Mouse (Mus musculus): Measurements from ENCODE around the gene Tomm40. TPM values are rescaled to one million over a fixed set of nuclear protein-coding genes. Genes with fewer than 3 reads are reported as not detected.
A peak's percentile ranks its signal among the peaks of the same experiment; 100 is the strongest.

The Tomm40 gene
- polyA plus RNA-seq, 1 experiment from 2014 or later: 174 TPM

GRCm38 (mm10) chr7:19702859-19703555 lies 12.2 kb downstream of the Tomm40 start:
- Histone ChIP-seq H3K36me3 (ENCODE audit: control insufficient read depth, insufficient read depth, low read length) (peaks cover 23% of the 10 kb centered on the region), H3K9ac (ENCODE audit: low read length) (no peak overlapping the region), H3K4me3 (ENCODE audit: low read depth, low read length) (no peak overlapping the region), H3K27ac (ENCODE audit: low read depth) (no peak overlapping the region), H3K27me3 (replicated peaks; ENCODE audit: control insufficient read depth, insufficient read depth, low read length) (no peaks in the 10 kb centered on the region), H3K4me2 (ENCODE audit: low read length) (no peak overlapping the region), H3K9me3 (ENCODE audit: control insufficient read depth, low read length) (no peaks in the 10 kb centered on the region), H3K4me1 (replicated peaks; ENCODE audit: control insufficient read depth, insufficient read depth, low read length) (peaks cover 20% of the 10 kb centered on the region)
- 90% methylated on average over 16 of the region's 16 CpGs for WGBS
- ATAC-seq (replicated peaks; ENCODE audit: low FRiP score, low TSS enrichment, low read depth): no peak
- DNase-seq (ENCODE audit: low spot score): no peak

DNA sequence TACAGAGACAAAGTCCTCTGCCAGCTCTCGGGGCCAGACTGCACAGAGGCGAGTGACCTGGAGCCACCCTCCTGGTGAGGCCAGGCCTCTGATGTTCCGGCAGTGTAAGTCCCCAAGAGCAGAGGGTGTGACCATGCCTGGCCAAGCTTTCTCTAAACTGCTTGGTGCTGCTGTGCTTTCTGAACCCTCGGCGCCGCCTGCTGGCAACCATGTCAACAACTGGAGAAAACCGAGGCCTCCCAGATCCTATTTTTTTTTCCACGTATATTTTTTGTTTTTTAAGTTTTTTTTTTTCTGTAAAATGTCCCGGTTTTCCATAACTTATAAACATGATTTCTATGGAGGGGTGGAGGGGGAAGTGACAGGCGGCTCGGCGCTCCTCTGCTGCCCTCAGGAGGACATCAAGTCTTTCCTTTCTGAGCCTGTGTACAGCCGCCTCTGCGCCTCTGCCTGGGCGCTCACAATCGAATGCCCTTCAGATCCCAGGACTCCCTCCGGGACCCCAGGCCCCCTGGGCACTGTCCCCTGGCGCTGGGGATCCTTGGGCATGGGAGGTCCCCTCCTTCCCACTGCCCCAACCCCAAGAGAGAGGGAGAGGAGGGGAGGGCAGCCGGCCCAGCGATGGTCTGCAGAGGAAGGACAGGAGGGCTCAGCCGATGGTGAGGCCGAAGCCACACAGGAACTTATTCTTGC lies 14.0 kb downstream of the Tomm40 start:
- DNase-seq (ENCODE audit: low spot score): peak; percentile 83
- peak; percentile 85 for ATAC-seq (replicated peaks; ENCODE audit: low FRiP score, low TSS enrichment, low read depth)
- Histone ChIP-seq H3K9me3 (ENCODE audit: control insufficient read depth, low read length) (no peaks in the 10 kb centered on the region), H3K36me3 (ENCODE audit: control insufficient read depth, insufficient read depth, low read length) (peaks cover 12% of the 10 kb centered on the region), H3K4me3 (ENCODE audit: low read depth, low read length) (no peak overlapping the region), H3K27ac (ENCODE audit: low read depth) (peak overlapping the region; percentile 29; the same call in 1 of the 2 replicates), H3K27me3 (replicated peaks; ENCODE audit: control insufficient read depth, insufficient read depth, low read length) (no peaks in the 10 kb centered on the region), H3K4me2 (ENCODE audit: low read length) (no peak overlapping the region), H3K9ac (ENCODE audit: low read length) (no peak overlapping the region), H3K4me1 (replicated peaks; ENCODE audit: control insufficient read depth, insufficient read depth, low read length) (peaks cover 21% of the 10 kb centered on the region)
- 30% methylated on average over 21 of the region's 22 CpGs for WGBS

GRCm38 (mm10) chr7:19700299-19701068 lies 14.8 kb downstream of the Tomm40 start:
- Histone ChIP-seq H3K9ac (ENCODE audit: low read length) (no peak overlapping the region), H3K27ac (ENCODE audit: low read depth) (no peak overlapping the region), H3K36me3 (ENCODE audit: control insufficient read depth, insufficient read depth, low read length) (peaks cover 11% of the 10 kb centered on the region), H3K9me3 (ENCODE audit: control insufficient read depth, low read length) (no peaks in the 10 kb centered on the region), H3K4me1 (replicated peaks; ENCODE audit: control insufficient read depth, insufficient read depth, low read length) (peaks cover 21% of the 10 kb centered on the region), H3K4me3 (ENCODE audit: low read depth, low read length) (no peak overlapping the region), H3K27me3 (replicated peaks; ENCODE audit: control insufficient read depth, insufficient read depth, low read length) (no peaks in the 10 kb centered on the region), H3K4me2 (ENCODE audit: low read length) (no peak overlapping the region)
- DNase-seq (ENCODE audit: low spot score): no peak
- peak; percentile 13; the same call in 1 of the 2 replicates for ATAC-seq (replicated peaks; ENCODE audit: low FRiP score, low TSS enrichment, low read depth)
- 55% methylated on average over 12 of the region's 12 CpGs for WGBS

- H3K9me3 ChIP-seq (ENCODE audit: control insufficient read depth, low read length): no peaks in the 10 kb centered on the region
- no peak for ATAC-seq (replicated peaks; ENCODE audit: low FRiP score, low TSS enrichment, low read depth)
- peaks cover 21% of the 10 kb centered on the region for H3K4me1 ChIP-seq (replicated peaks; ENCODE audit: control insufficient read depth, insufficient read depth, low read length)
- H3K4me2 ChIP-seq (ENCODE audit: low read length): no peak overlapping the region
- H3K4me3 ChIP-seq (ENCODE audit: low read depth, low read length): no peak overlapping the region
- 78% methylated on average over 4 of the region's 4 CpGs for WGBS
- H3K36me3 ChIP-seq (ENCODE audit: control insufficient read depth, insufficient read depth, low read length): peaks cover 11% of the 10 kb centered on the region
- no peak overlapping the region for H3K9ac ChIP-seq (ENCODE audit: low read length)
- H3K27me3 ChIP-seq (replicated peaks; ENCODE audit: control insufficient read depth, insufficient read depth, low read length): no peaks in the 10 kb centered on the region
- H3K27ac ChIP-seq (ENCODE audit: low read depth): no peak overlapping the region
- DNase-seq (ENCODE audit: low spot score): no peak
Measured at GRCm38 (mm10) chr7:19699827-19700148, 15.4 kb downstream of the Tomm40 start.

DNA sequence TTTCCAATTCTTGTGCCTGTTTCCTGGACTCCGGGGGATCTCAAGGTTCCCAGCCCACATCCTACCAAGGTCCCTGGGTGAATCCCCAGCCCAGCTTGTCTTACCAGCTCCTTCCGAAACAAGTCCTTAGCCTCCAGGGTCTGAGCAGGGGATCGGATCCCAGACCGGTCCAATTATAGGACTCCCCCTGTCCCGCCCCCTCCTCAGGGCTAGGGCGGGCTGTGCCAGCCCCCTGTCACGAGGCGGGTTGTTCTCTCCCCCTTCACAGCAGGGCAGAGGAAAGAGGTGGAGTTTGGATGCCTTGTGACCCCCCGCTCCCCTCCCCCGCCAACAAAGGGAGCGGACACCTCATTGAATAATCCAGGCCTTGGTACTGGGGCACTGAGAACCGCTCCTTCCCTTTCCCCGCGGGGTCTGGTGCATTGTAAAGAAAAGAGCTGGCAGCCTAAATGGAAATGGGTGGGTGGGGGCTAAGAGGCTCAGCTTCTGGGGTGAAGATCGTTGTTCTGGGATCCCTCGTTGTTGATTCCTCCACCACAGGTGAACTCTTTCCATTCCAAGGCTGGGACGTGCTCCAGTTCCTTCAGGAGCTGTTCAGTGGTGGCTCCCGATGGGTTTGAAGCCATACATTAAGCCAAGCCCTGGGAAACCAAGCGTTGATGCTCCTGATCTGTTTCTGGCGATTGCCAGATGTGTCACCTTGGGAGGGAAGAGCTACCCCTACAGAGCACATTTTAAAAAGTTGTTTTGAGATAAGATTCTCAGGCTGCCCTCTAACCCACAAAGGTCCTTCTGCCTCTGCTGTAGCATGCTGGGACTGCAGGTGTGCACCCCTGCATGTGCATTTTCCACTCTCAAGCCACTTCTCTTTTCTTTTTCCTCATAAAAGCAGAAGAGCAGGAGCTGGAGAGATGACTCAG lies 16.1 kb downstream of the Tomm40 start, which contains the start of gene Apoe:
TSS of gene Apoe (minus strand) at position 282 of the 920 bp plus-strand sequence.
- H3K27ac ChIP-seq (ENCODE audit: low read depth): no peak within 1 kb of the TSS

GRCm38 (mm10) chr7:19697949-19698906 lies 17.0 kb downstream of the Tomm40 start:
- Histone ChIP-seq H3K4me3 (ENCODE audit: low read depth, low read length) (peak overlapping the region; percentile 35), H3K4me1 (replicated peaks; ENCODE audit: control insufficient read depth, insufficient read depth, low read length) (peaks cover 24% of the 10 kb centered on the region), H3K27me3 (replicated peaks; ENCODE audit: control insufficient read depth, insufficient read depth, low read length) (no peaks in the 10 kb centered on the region), H3K9me3 (ENCODE audit: control insufficient read depth, low read length) (no peaks in the 10 kb centered on the region), H3K36me3 (ENCODE audit: control insufficient read depth, insufficient read depth, low read length) (peaks cover 10% of the 10 kb centered on the region), H3K4me2 (ENCODE audit: low read length) (peak overlapping the region; percentile 52), H3K9ac (ENCODE audit: low read length) (peak overlapping the region; percentile 46), H3K27ac (ENCODE audit: low read depth) (no peak overlapping the region)
- ATAC-seq (replicated peaks; ENCODE audit: low FRiP score, low TSS enrichment, low read depth) (no peak), DNase-seq (ENCODE audit: low spot score) (peak; percentile 71)
- 3% methylated on average over 28 of the region's 28 CpGs for WGBS

More for the DNA sequence above, 16.1 kb downstream of the Tomm40 start, which contains the start of gene Apoe:
- Histone ChIP-seq H3K36me3 (ENCODE audit: control insufficient read depth, insufficient read depth, low read length) (peaks cover 11% of the 10 kb centered on the region), H3K4me2 (ENCODE audit: low read length) (peak within 1 kb of the TSS; percentile 52), H3K9ac (ENCODE audit: low read length) (peak within 1 kb of the TSS; percentile 46), H3K4me1 (replicated peaks; ENCODE audit: control insufficient read depth, insufficient read depth, low read length) (peaks cover 21% of the 10 kb centered on the region), H3K4me3 (ENCODE audit: low read depth, low read length) (peak within 1 kb of the TSS; percentile 35), H3K27me3 (replicated peaks; ENCODE audit: control insufficient read depth, insufficient read depth, low read length) (no peaks in the 10 kb centered on the region), H3K9me3 (ENCODE audit: control insufficient read depth, low read length) (no peaks in the 10 kb centered on the region)
- ATAC-seq (replicated peaks; ENCODE audit: low FRiP score, low TSS enrichment, low read depth) (no peak; the same call in 1 of the 2 replicates), DNase-seq (ENCODE audit: low spot score) (peak; percentile 67)
- WGBS: 5% methylated on average over 20 of the region's 20 CpGs

GRCm38 (mm10) chr7:19696336-19696873 lies 18.8 kb downstream of the Tomm40 start:
- Histone ChIP-seq H3K36me3 (ENCODE audit: control insufficient read depth, insufficient read depth, low read length) (no peaks in the 10 kb centered on the region), H3K4me2 (ENCODE audit: low read length) (no peak overlapping the region), H3K9ac (ENCODE audit: low read length) (no peak overlapping the region), H3K27ac (ENCODE audit: low read depth) (no peak overlapping the region), H3K4me1 (replicated peaks; ENCODE audit: control insufficient read depth, insufficient read depth, low read length) (peaks cover 25% of the 10 kb centered on the region), H3K27me3 (replicated peaks; ENCODE audit: control insufficient read depth, insufficient read depth, low read length) (no peaks in the 10 kb centered on the region), H3K4me3 (ENCODE audit: low read depth, low read length) (no peak overlapping the region), H3K9me3 (ENCODE audit: control insufficient read depth, low read length) (no peaks in the 10 kb centered on the region)
- 96% methylated on average over 34 of the region's 34 CpGs for WGBS
- no peak for ATAC-seq (replicated peaks; ENCODE audit: low FRiP score, low TSS enrichment, low read depth)
- no peak for DNase-seq (ENCODE audit: low spot score)
